Mouse (Mus musculus) hindbrain, embryonic 16.5 days (tissue): Measurements from ENCODE around the gene Fxyd7. TPM values are rescaled to one million over a fixed set of nuclear protein-coding genes. Genes with fewer than 3 reads are reported as not detected.

Source experiments
- ATAC-seq: fragments of 200-750 bp; cut with Nextera tagmentation; 2 replicates; pipeline ENCODE4 v1.8.0; 2017; ENCODE audit warnings: moderate TSS enrichment, moderate library complexity
- H3K27ac ChIP-seq: fragments of 300-500 bp; sonication (generic); 2 replicates; pipeline ENCODE4 v1.5.1; 2014; ENCODE audit warnings: low read depth, mild to moderate bottlenecking, control low read depth, low read length, moderate library complexity
- H3K27me3 ChIP-seq: fragments of 300-500 bp; sonication (generic); replicated peaks from 2 replicates; pipeline ENCODE4 v1.6.1; 2014; ENCODE audit warnings: low read length; ENCODE audit not compliant: control insufficient read depth, insufficient read depth
- H3K36me3 ChIP-seq: fragments of 300-500 bp; sonication (generic); 2 replicates; pipeline ENCODE4 v1.6.1; 2014; ENCODE audit warnings: mild to moderate bottlenecking, low read length, moderate library complexity, mixed read lengths; ENCODE audit not compliant: control insufficient read depth, insufficient read depth
- H3K4me1 ChIP-seq: fragments of 300-500 bp; sonication (generic); 2 replicates; pipeline ENCODE4 v1.6.1; 2014; ENCODE audit warnings: low read depth, low read length; ENCODE audit not compliant: control insufficient read depth, insufficient read depth
- H3K4me2 ChIP-seq: fragments of 300-500 bp; sonication (generic); 2 replicates; pipeline ENCODE4 v1.6.1; 2014; ENCODE audit warnings: mild to moderate bottlenecking, low read length, control low read depth, moderate library complexity
- H3K4me3 ChIP-seq: fragments of 300-500 bp; sonication (generic); 2 replicates; pipeline ENCODE4 v1.5.1; 2014; ENCODE audit warnings: mild to moderate bottlenecking, low read length, control low read depth, moderate library complexity
- H3K9ac ChIP-seq: fragments of 300-500 bp; sonication (generic); 2 replicates; pipeline ENCODE4 v1.6.1; 2014; ENCODE audit warnings: low read depth, mild to moderate bottlenecking, control low read depth, low read length, moderate library complexity
- H3K9me3 ChIP-seq: fragments of 300-500 bp; sonication (generic); 2 replicates; pipeline ENCODE4 v1.6.1; 2014; ENCODE audit warnings: mild to moderate bottlenecking, low read length, moderate library complexity; ENCODE audit not compliant: control insufficient read depth
- WGBS: fragments of 180-500 bp; shearing (Covaris S2); extraction: QIAGEN DNeasy Blood & Tissue Kit; methylation state at CpG from one replicate; pipeline ENCODE4 v1.1.7; 2014; 5-methylcytosine and 5-hydroxymethylcytosine counted together
- polyA plus RNA-seq: library from polyadenylated mRNA; unstranded; fragments of >200 nt; fragmentation: Nextera tagmentation; extraction: Ambion mirVana; gene quantifications from 2 replicates; pipeline ENCODE4 v1.2.1, GENCODE M21; 2015

Gene Fxyd7
- polyA plus RNA-seq, 1 experiment from 2014 or later, result 417 TPM

DNA sequence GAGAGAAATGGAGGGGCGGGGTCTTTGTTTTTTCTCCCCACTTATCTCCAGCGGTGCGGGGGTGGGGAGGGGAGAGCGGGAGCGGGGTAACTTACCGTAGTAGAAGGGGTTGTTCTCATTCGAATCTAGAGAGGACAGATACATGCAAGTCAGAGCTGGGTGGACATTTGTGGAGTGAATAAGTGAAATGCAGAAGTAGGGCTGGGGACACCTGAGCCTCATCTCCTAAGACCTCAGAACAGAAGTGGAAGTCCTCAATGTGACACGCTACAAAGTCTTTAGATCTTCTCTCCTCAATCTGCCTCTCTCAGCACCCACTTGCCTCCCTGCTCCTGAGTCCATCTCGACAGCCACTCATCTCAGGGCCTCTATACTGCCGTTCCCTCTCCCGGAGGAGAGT, 16.0 kb downstream of the Fxyd7 start:
- no peaks in the 10 kb centered on the region for H3K27me3 ChIP-seq
- H3K4me2 ChIP-seq, result no peak overlapping the region
- no peaks in the 10 kb centered on the region for H3K9me3 ChIP-seq
- no peak overlapping the region for H3K27ac ChIP-seq
- no peak overlapping the region for H3K9ac ChIP-seq
- 83% methylated on average over 11 of the region's 11 CpGs for whole genome bisulfite sequencing
- no peak overlapping the region for H3K4me3 ChIP-seq
- no peak for ATAC-seq
- H3K4me1 ChIP-seq, result no peaks in the 10 kb centered on the region
- H3K36me3 ChIP-seq, result no peaks in the 10 kb centered on the region

DNA sequence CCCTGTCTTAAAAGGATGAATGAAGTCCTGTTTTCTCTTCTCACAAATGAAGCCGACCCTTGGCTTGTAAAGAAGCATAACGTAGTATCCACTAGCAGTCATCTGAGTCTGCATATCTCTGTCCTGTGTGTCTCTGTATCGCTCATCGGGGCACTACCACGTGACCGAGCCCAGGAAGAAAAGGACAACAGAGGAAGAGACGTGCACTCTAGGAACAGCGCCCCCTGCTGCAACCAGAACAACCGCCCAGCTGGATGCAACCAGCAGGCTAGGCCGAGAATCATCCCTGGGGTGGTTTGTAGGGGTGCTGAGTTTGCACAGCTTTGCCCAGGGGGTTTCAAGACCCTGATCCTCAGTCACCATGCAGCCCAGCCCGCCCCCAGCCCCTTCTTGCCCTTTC, 16.5 kb downstream of the Fxyd7 start:
- Histone ChIP-seq H3K36me3 (no peaks in the 10 kb centered on the region), H3K9ac (no peak overlapping the region), H3K4me2 (no peak overlapping the region), H3K27ac (no peak overlapping the region), H3K4me1 (no peaks in the 10 kb centered on the region), H3K4me3 (no peak overlapping the region), H3K9me3 (no peaks in the 10 kb centered on the region), H3K27me3 (no peaks in the 10 kb centered on the region)
- no peak for ATAC-seq
- 58% methylated on average over 11 of the region's 11 CpGs for WGBS

DNA sequence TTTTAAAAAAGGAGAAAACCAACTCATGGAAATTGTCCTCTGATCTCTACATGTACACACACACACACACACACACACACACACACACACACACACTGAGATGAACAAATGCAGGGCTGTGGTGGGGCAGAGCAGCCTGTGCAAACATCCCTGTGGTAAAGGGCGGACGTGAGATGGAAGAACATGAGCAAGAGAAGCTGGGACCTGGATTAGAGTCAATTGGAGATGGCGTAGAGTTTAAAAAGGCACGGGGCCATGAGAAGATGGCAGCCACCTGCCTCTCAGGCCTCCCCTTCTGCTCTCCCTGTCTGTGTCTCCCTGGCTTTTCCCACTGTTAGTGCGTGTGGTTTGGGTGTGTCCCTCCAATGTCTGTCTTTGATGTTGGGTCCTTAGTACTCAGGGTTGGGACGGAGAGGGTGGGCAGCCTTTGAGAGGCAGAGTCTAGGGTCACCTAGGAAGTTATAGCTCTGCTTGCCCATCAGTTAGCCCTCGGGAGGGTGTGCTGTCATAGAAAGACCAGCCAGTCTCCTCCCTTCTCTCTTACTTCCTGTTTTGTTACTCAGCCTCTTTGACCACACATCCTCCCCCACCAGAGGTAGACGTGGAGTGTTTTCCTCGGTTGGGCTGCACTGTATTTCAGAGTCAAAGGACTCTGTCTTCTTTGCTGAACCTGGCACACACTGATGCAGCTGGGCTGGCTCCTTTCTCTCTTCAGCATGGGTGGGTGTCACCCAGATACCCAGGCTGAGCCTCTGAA, 17.7 kb downstream of the Fxyd7 start:
- H3K9me3 ChIP-seq, result no peaks in the 10 kb centered on the region
- no peaks in the 10 kb centered on the region for H3K36me3 ChIP-seq
- no peak overlapping the region for H3K27ac ChIP-seq
- no peak overlapping the region for H3K4me2 ChIP-seq
- no peaks in the 10 kb centered on the region for H3K27me3 ChIP-seq
- H3K9ac ChIP-seq, result no peak overlapping the region
- H3K4me3 ChIP-seq, result no peak overlapping the region
- 81% methylated on average over 9 of the region's 9 CpGs for WGBS
- no peak for ATAC-seq
- no peaks in the 10 kb centered on the region for H3K4me1 ChIP-seq

DNA sequence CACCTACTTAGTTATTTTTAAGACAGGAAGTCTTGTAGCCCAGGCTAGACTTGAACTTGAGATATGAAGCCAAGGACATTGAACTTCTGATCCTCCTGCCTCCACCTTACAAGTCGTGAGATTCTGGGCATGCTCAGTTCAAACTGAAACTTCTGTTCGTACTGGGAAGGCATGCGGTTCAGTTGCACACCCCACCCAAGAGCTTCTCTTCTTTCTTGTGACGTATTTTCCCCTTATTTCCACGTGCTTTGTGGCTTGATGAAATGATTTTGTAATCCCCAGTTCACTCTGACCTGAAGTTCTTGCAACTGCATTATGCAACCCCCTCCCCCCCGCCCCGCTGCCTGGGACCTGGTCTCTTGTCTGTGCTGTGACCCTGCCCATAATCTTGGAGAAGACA, 19.5 kb downstream of the Fxyd7 start:
- no peaks in the 10 kb centered on the region for H3K36me3 ChIP-seq
- no peak overlapping the region for H3K27ac ChIP-seq
- no peak overlapping the region for H3K4me3 ChIP-seq
- H3K27me3 ChIP-seq, result no peaks in the 10 kb centered on the region
- WGBS, result 88% methylated on average over 7 of the region's 7 CpGs
- H3K4me1 ChIP-seq, result no peaks in the 10 kb centered on the region
- H3K4me2 ChIP-seq, result no peak overlapping the region
- H3K9me3 ChIP-seq, result no peaks in the 10 kb centered on the region
- H3K9ac ChIP-seq, result no peak overlapping the region
- no peak for ATAC-seq

DNA sequence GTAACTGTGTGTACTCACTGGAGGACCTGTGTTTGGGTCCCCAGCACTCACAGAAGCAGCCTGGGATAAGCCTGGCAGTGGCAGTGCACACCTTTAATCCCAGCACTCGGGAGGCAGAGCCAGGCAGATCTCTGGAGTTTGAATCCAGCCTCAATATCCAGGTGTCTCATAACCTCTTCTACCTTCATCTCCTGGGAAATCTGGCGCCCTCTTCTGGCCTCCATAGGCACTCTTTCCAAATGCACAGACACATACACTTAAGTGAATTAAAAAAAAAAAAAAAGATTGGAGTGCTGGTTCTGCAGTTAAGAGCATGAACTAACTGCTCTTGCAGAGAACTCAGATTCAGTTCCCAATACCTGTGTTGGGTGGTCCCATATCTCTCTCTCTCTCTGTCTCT, 20.6 kb downstream of the Fxyd7 start:
- H3K4me3 ChIP-seq, result no peak overlapping the region
- no peak overlapping the region for H3K9ac ChIP-seq
- H3K4me2 ChIP-seq, result no peak overlapping the region
- H3K9me3 ChIP-seq, result no peaks in the 10 kb centered on the region
- no peak overlapping the region for H3K27ac ChIP-seq
- no peaks in the 10 kb centered on the region for H3K27me3 ChIP-seq
- H3K4me1 ChIP-seq, result no peaks in the 10 kb centered on the region
- ATAC-seq, result no peak
- 71% methylated on average over 2 of the region's 2 CpGs for WGBS
- H3K36me3 ChIP-seq, result no peaks in the 10 kb centered on the region

DNA sequence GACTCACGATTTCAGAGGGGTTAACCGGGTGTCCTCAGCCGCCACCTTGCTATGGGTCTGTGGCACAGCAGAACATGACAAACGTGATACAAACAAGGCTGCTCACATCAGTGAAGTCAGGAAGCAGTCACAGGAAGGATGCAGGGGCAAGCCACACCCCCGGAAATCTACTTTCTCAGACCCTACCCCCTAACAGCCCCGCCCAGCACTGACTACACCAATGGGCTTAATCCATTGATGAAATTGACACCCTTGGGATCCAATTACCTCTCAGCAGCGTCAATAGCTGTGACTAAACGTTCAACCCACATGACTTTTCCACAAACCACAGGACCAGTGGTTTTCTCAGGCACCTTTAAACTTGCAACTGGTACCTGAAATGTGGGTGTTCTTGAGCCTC, 22.7 kb downstream of the Fxyd7 start:
- Histone ChIP-seq H3K4me3 (no peak overlapping the region), H3K9me3 (no peaks in the 10 kb centered on the region), H3K27ac (no peak overlapping the region), H3K4me2 (no peak overlapping the region), H3K4me1 (no peaks in the 10 kb centered on the region), H3K36me3 (no peaks in the 10 kb centered on the region), H3K27me3 (no peaks in the 10 kb centered on the region), H3K9ac (no peak overlapping the region)
- ATAC-seq, result no peak
- WGBS, result 85% methylated on average over 8 of the region's 8 CpGs

DNA sequence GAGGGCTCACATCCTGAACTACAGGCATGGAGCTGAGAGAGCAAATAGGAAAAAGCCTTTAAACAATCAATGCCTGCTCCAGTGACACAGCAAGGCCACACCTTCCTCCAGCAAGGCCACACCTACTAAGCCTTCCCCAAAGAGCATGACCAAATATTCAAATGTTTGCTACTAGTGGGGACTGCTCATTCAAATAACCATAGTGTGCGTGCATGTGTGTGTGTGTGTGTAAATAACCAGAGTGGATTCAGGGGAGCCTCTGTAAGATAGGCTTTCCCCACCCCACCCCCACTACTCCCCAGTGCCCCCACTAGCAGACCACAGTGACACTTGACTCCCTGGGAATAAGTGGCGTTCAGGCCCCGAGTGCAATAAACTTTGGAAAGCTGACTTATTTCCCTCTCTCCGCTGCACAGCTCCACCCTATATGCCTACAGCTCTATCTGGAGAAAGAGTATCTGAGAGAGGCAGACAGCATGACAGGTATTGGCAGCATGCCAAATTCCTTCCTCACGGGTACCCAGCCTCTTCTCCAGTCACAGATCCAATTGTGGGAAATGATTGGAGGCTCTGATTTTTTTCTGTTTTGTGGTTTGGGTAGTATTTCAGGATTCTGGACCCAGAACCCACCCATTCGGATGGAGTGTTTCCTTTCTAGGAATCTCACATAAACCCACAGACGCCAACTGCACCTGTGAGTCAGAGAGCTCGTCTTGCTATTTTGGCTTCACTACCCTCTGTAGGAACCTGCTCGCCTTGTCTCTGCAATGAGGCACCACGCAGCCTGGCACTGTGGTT, 34.0 kb downstream of the Fxyd7 start:
- Histone ChIP-seq H3K4me2 (no peak overlapping the region), H3K4me3 (no peak overlapping the region), H3K27ac (no peak overlapping the region), H3K27me3 (no peaks in the 10 kb centered on the region), H3K4me1 (no peaks in the 10 kb centered on the region), H3K9ac (no peak overlapping the region), H3K9me3 (no peaks in the 10 kb centered on the region), H3K36me3 (no peaks in the 10 kb centered on the region)
- 55% methylated on average over 10 of the region's 10 CpGs for WGBS
- 0 out of 2 replicates have a peak, but pooled peaks have one; percentile 42 for ATAC-seq

DNA sequence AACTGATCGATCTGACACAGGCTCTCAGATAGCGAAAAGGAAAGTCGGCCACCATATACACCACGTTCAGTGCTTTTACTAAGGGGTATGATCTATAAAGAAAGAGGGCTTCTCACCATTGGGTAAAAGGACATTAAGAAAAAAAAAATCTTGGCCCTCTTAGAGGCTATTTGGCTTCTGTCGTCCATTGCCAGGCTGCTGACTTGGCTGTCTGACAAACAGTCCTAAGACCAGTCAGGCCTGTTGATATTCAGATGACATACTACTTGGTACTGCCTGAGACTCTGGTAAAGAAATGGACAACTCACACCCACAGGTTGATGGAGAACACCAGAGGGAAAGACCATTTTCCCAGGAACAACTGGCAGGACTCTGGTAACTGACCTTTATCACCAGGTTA, 38.3 kb downstream of the Fxyd7 start:
- H3K9me3 ChIP-seq, result no peaks in the 10 kb centered on the region
- H3K27me3 ChIP-seq, result no peaks in the 10 kb centered on the region
- no peaks in the 10 kb centered on the region for H3K4me1 ChIP-seq
- H3K9ac ChIP-seq, result no peak overlapping the region
- no peak overlapping the region for H3K4me3 ChIP-seq
- no peak for ATAC-seq
- no peak overlapping the region for H3K27ac ChIP-seq
- H3K4me2 ChIP-seq, result no peak overlapping the region
- no peaks in the 10 kb centered on the region for H3K36me3 ChIP-seq
- WGBS, result 59% methylated on average over 5 of the region's 5 CpGs

DNA sequence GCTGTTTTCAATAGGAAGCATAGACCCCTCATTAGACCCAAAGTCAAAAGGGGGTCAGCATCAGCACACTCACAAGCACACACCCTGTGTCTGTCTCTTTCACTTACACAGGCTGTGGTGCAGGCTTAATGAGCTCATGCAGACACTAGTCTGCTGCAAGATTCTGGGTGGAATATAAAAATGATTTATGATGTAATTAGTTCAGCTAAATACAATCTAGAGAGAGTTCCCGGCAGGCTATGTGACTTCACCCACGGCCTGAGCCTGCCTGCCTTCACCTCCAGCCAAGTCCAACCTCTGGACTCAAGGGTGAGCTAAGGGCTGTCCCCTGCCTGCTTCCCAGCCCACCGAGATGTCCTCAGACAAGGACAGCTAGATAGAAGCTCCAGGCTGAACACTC, 42.4 kb downstream of the Fxyd7 start:
- WGBS, result 51% methylated on average over 3 of the region's 3 CpGs
- H3K27ac ChIP-seq, result no peak overlapping the region
- ATAC-seq, result peak; percentile 48; the same call in 1 of the 2 replicates
- H3K4me2 ChIP-seq, result no peak overlapping the region
- H3K9me3 ChIP-seq, result no peaks in the 10 kb centered on the region
- no peaks in the 10 kb centered on the region for H3K4me1 ChIP-seq
- H3K27me3 ChIP-seq, result no peaks in the 10 kb centered on the region
- H3K4me3 ChIP-seq, result no peak overlapping the region
- no peak overlapping the region for H3K9ac ChIP-seq
- no peaks in the 10 kb centered on the region for H3K36me3 ChIP-seq
